Mouse (Mus musculus): Measurements from ENCODE around the gene Ifrd1. TPM values are rescaled to one million over a fixed set of nuclear protein-coding genes. Genes with fewer than 3 reads are reported as not detected.

Gene Ifrd1
- polyA plus RNA-seq, 2 experiments: 45.1 to 120 TPM

GRCm38 (mm10) chr12:40250256-40250655 is 2.0 kb upstream of the Ifrd1 start:
- ATAC-seq (ENCODE audit: low FRiP score, low read depth) (no peak), DNase-seq (ENCODE audit: low spot score) (no peak)
- H3K36me3 ChIP-seq (ENCODE audit: control insufficient read depth, insufficient read depth, low read length): no peaks in the 10 kb centered on the region
- H3K27ac ChIP-seq (replicated peaks; ENCODE audit: low read depth, low read length): no peak overlapping the region
- no peaks in the 10 kb centered on the region for H3K27me3 ChIP-seq (ENCODE audit: control insufficient read depth, insufficient read depth, low read length)
- no peak overlapping the region for H3K4me2 ChIP-seq (replicated peaks; ENCODE audit: low read depth, low read length, severe bottlenecking)
- H3K9me3 ChIP-seq (ENCODE audit: control insufficient read depth, low read length): no peaks in the 10 kb centered on the region
- H3K9ac ChIP-seq (ENCODE audit: low read depth, low read length, severe bottlenecking): no peak overlapping the region
- H3K4me3 ChIP-seq (replicated peaks; ENCODE audit: low read length): no peak overlapping the region
- H3K4me1 ChIP-seq (ENCODE audit: control insufficient read depth, insufficient read depth, low read length): no peaks in the 10 kb centered on the region
- TF ChIP-seq POLR2A (IDR thresholded peaks at IDR 0.05; ENCODE audit: borderline replicate concordance, extremely low read depth, insufficient read depth, insufficient read length): no peak

- ATAC-seq (ENCODE audit: low FRiP score, low read depth) (no peak), DNase-seq (ENCODE audit: low spot score) (no peak)
Measured at GRCm38 (mm10) chr12:40247976-40248375, 328 bp downstream of the Ifrd1 start.

GRCm38 (mm10) chr12:40247384-40247783 is 920 bp downstream of the Ifrd1 start:
- no peak overlapping the region for H3K4me3 ChIP-seq (replicated peaks; ENCODE audit: low read length)
- ATAC-seq (ENCODE audit: low FRiP score, low read depth) (no peak), DNase-seq (ENCODE audit: low spot score) (no peak)
- WGBS: 61% methylated on average over 4 of the region's 4 CpGs
- H3K4me2 ChIP-seq (replicated peaks; ENCODE audit: low read depth, low read length, severe bottlenecking): no peak overlapping the region
- H3K4me1 ChIP-seq (ENCODE audit: control insufficient read depth, insufficient read depth, low read length): no peaks in the 10 kb centered on the region
- no peaks in the 10 kb centered on the region for H3K36me3 ChIP-seq (ENCODE audit: control insufficient read depth, insufficient read depth, low read length)
- H3K27ac ChIP-seq (replicated peaks; ENCODE audit: low read depth, low read length): no peak overlapping the region
- TF ChIP-seq POLR2A (IDR thresholded peaks at IDR 0.05; ENCODE audit: borderline replicate concordance, extremely low read depth, insufficient read depth, insufficient read length): no peak
- H3K9ac ChIP-seq (ENCODE audit: low read depth, low read length, severe bottlenecking): no peak overlapping the region
- no peaks in the 10 kb centered on the region for H3K9me3 ChIP-seq (ENCODE audit: control insufficient read depth, low read length)
- no peaks in the 10 kb centered on the region for H3K27me3 ChIP-seq (ENCODE audit: control insufficient read depth, insufficient read depth, low read length)

More at GRCm38 (mm10) chr12:40247976-40248375, 328 bp downstream of the Ifrd1 start:
- H3K9me3 ChIP-seq (ENCODE audit: control insufficient read depth, low read length): no peaks in the 10 kb centered on the region
- no peak overlapping the region for H3K27ac ChIP-seq (replicated peaks; ENCODE audit: low read depth, low read length)
- no peak overlapping the region for H3K4me2 ChIP-seq (replicated peaks; ENCODE audit: low read depth, low read length, severe bottlenecking)
- H3K9ac ChIP-seq (ENCODE audit: low read depth, low read length, severe bottlenecking): no peak overlapping the region
- TF ChIP-seq POLR2A (IDR thresholded peaks at IDR 0.05; ENCODE audit: borderline replicate concordance, extremely low read depth, insufficient read depth, insufficient read length): no peak
- 80% methylated on average over 6 of the region's 6 CpGs for WGBS
- H3K36me3 ChIP-seq (ENCODE audit: control insufficient read depth, insufficient read depth, low read length): no peaks in the 10 kb centered on the region
- no peaks in the 10 kb centered on the region for H3K27me3 ChIP-seq (ENCODE audit: control insufficient read depth, insufficient read depth, low read length)
- H3K4me1 ChIP-seq (ENCODE audit: control insufficient read depth, insufficient read depth, low read length): no peaks in the 10 kb centered on the region
- no peak overlapping the region for H3K4me3 ChIP-seq (replicated peaks; ENCODE audit: low read length)

- Histone ChIP-seq H3K9me3 (ENCODE audit: control insufficient read depth, low read length) (no peaks in the 10 kb centered on the region), H3K4me1 (ENCODE audit: control insufficient read depth, insufficient read depth, low read length) (no peaks in the 10 kb centered on the region), H3K4me2 (replicated peaks; ENCODE audit: low read depth, low read length, severe bottlenecking) (no peak overlapping the region), H3K27me3 (ENCODE audit: control insufficient read depth, insufficient read depth, low read length) (no peaks in the 10 kb centered on the region), H3K36me3 (ENCODE audit: control insufficient read depth, insufficient read depth, low read length) (no peaks in the 10 kb centered on the region), H3K27ac (replicated peaks; ENCODE audit: low read depth, low read length) (no peak overlapping the region), H3K4me3 (replicated peaks; ENCODE audit: low read length) (no peak overlapping the region), H3K9ac (ENCODE audit: low read depth, low read length, severe bottlenecking) (no peak overlapping the region)
- TF ChIP-seq POLR2A (IDR thresholded peaks at IDR 0.05; ENCODE audit: borderline replicate concordance, extremely low read depth, insufficient read depth, insufficient read length): no peak
- 88% methylated on average over 7 of the region's 7 CpGs for WGBS
- no peak for ATAC-seq (ENCODE audit: low FRiP score, low read depth)
- DNase-seq (ENCODE audit: low spot score): no peak
Measured at GRCm38 (mm10) chr12:40245434-40245970, 2.8 kb downstream of the Ifrd1 start.

GRCm38 (mm10) chr12:40244926-40245325 is 3.4 kb downstream of the Ifrd1 start:
- no peak overlapping the region for H3K9ac ChIP-seq (ENCODE audit: low read depth, low read length, severe bottlenecking)
- H3K36me3 ChIP-seq (ENCODE audit: control insufficient read depth, insufficient read depth, low read length): no peaks in the 10 kb centered on the region
- H3K27ac ChIP-seq (replicated peaks; ENCODE audit: low read depth, low read length): no peak overlapping the region
- H3K4me2 ChIP-seq (replicated peaks; ENCODE audit: low read depth, low read length, severe bottlenecking): no peak overlapping the region
- no peaks in the 10 kb centered on the region for H3K4me1 ChIP-seq (ENCODE audit: control insufficient read depth, insufficient read depth, low read length)
- DNase-seq (ENCODE audit: low spot score) (no peak), ATAC-seq (ENCODE audit: low FRiP score, low read depth) (no peak)
- no peaks in the 10 kb centered on the region for H3K27me3 ChIP-seq (ENCODE audit: control insufficient read depth, insufficient read depth, low read length)
- no peaks in the 10 kb centered on the region for H3K9me3 ChIP-seq (ENCODE audit: control insufficient read depth, low read length)
- WGBS: 86% methylated on average over 5 of the region's 5 CpGs
- H3K4me3 ChIP-seq (replicated peaks; ENCODE audit: low read length): no peak overlapping the region
- TF ChIP-seq POLR2A (IDR thresholded peaks at IDR 0.05; ENCODE audit: borderline replicate concordance, extremely low read depth, insufficient read depth, insufficient read length): no peak

GRCm38 (mm10) chr12:40243821-40244221 is 4.5 kb downstream of the Ifrd1 start:
- no peaks in the 10 kb centered on the region for H3K27me3 ChIP-seq (ENCODE audit: control insufficient read depth, insufficient read depth, low read length)
- no peak for TF ChIP-seq POLR2A (IDR thresholded peaks at IDR 0.05; ENCODE audit: borderline replicate concordance, extremely low read depth, insufficient read depth, insufficient read length)
- DNase-seq (ENCODE audit: low spot score) (peak; percentile 25), ATAC-seq (ENCODE audit: low FRiP score, low read depth) (no peak)
- H3K9ac ChIP-seq (ENCODE audit: low read depth, low read length, severe bottlenecking): no peak overlapping the region
- no peak overlapping the region for H3K4me2 ChIP-seq (replicated peaks; ENCODE audit: low read depth, low read length, severe bottlenecking)
- H3K27ac ChIP-seq (replicated peaks; ENCODE audit: low read depth, low read length): no peak overlapping the region
- no peaks in the 10 kb centered on the region for H3K4me1 ChIP-seq (ENCODE audit: control insufficient read depth, insufficient read depth, low read length)
- no peaks in the 10 kb centered on the region for H3K36me3 ChIP-seq (ENCODE audit: control insufficient read depth, insufficient read depth, low read length)
- WGBS: 56% methylated on average over 11 of the region's 11 CpGs
- no peak overlapping the region for H3K4me3 ChIP-seq (replicated peaks; ENCODE audit: low read length)
- no peaks in the 10 kb centered on the region for H3K9me3 ChIP-seq (ENCODE audit: control insufficient read depth, low read length)

All from limb, embryonic 14.5 days (tissue).